Mouse (Mus musculus) kidney, embryonic 15.5 days (tissue): ENCODE results near the gene Abcd1. TPM values are rescaled to one million over a fixed set of nuclear protein-coding genes. Genes with fewer than 3 reads are reported as not detected.
"Not testable (repeated sequence)": the region's sequence is repeated elsewhere in the genome, so short reads cannot be mapped to it uniquely, and the experiment has no call there.

ENCODE experiments used
- ATAC-seq: fragments of 200-750 bp; cut with Nextera tagmentation; replicated peaks from 2 replicates; pipeline ENCODE4 v1.8.0; 2017; ENCODE audit warnings: moderate TSS enrichment; ENCODE audit not compliant: low FRiP score
- H3K27ac ChIP-seq: fragments of 300-500 bp; sonication (generic); 2 replicates; pipeline ENCODE4 v1.5.1; 2015; ENCODE audit warnings: mild to moderate bottlenecking, inconsistent platforms
- H3K27me3 ChIP-seq: fragments of 300-500 bp; sonication (generic); 2 replicates; pipeline ENCODE4 v1.6.1; 2015; ENCODE audit warnings: inconsistent platforms
- H3K36me3 ChIP-seq: fragments of 300-500 bp; sonication (generic); 2 replicates; pipeline ENCODE4 v1.6.1; 2015; ENCODE audit warnings: inconsistent platforms
- H3K4me1 ChIP-seq: fragments of 300-500 bp; sonication (generic); 2 replicates; pipeline ENCODE4 v1.6.1; 2015; ENCODE audit warnings: inconsistent platforms
- H3K4me2 ChIP-seq: fragments of 300-500 bp; sonication (generic); 2 replicates; pipeline ENCODE4 v1.6.1; 2015; ENCODE audit warnings: moderate library complexity, mild to moderate bottlenecking, inconsistent platforms
- H3K4me3 ChIP-seq: fragments of 300-500 bp; sonication (generic); replicated peaks from 2 replicates; pipeline ENCODE4 v1.5.1; 2015; ENCODE audit warnings: mild to moderate bottlenecking, inconsistent platforms
- H3K9ac ChIP-seq: fragments of 300-500 bp; sonication (generic); 2 replicates; pipeline ENCODE4 v1.6.1; 2015; ENCODE audit warnings: mild to moderate bottlenecking, inconsistent platforms
- H3K9me3 ChIP-seq: fragments of 300-500 bp; sonication (generic); replicated peaks from 2 replicates; pipeline ENCODE4 v1.6.1; 2016; ENCODE audit warnings: inconsistent platforms
- WGBS: fragments of 180-500 bp; shearing (Covaris S2); methylation state at CpG from one replicate; pipeline ENCODE4 v1.1.7; 2015; ENCODE audit warnings: mixed read lengths; 5-methylcytosine and 5-hydroxymethylcytosine counted together
- polyA plus RNA-seq: library from polyadenylated mRNA; unstranded; fragments of >200 nt; fragmentation: Nextera tagmentation; extraction: Ambion mirVana; gene quantifications from 2 replicates; pipeline ENCODE4 v1.2.1, GENCODE M21; 2015

Abcd1 gene
- polyA plus RNA-seq, 1 experiment from 2014 or later = 15.2 TPM

- Histone ChIP-seq H3K4me2 (no peak overlapping the region), H3K4me3 (no peak overlapping the region), H3K4me1 (no peaks in the 10 kb centered on the region), H3K9me3 (no peaks in the 10 kb centered on the region), H3K27me3 (no peaks in the 10 kb centered on the region), H3K9ac (no peak overlapping the region), H3K36me3 (peaks cover 29% of the 10 kb centered on the region), H3K27ac (no peak overlapping the region)
- no peak for ATAC-seq
- 83% methylated on average over 1 of the region's 1 CpGs for WGBS
Measured at GRCm38 (mm10) chrX:73700472-73700871, 15.9 kb upstream of the Abcd1 start.

- Histone ChIP-seq H3K9ac (peak overlapping the region; percentile 63), H3K36me3 (peaks cover 19% of the 10 kb centered on the region), H3K9me3 (no peaks in the 10 kb centered on the region), H3K4me3 (peak overlapping the region; percentile 58), H3K4me1 (peaks cover 33% of the 10 kb centered on the region), H3K27ac (peak overlapping the region; percentile 86), H3K27me3 (no peaks in the 10 kb centered on the region), H3K4me2 (peak overlapping the region; percentile 67)
- peak; percentile 0; the same call in 1 of the 2 replicates for ATAC-seq
- WGBS = 23% methylated on average over 21 of the region's 21 CpGs
Measured at GRCm38 (mm10) chrX:73715476-73716108, 805 bp upstream of the Abcd1 start.

- Histone ChIP-seq H3K4me2 (peak overlapping the region; percentile 67), H3K27me3 (no peaks in the 10 kb centered on the region), H3K9me3 (no peaks in the 10 kb centered on the region), H3K36me3 (peaks cover 8% of the 10 kb centered on the region; the same call in 1 of the 2 replicates), H3K4me1 (peaks cover 33% of the 10 kb centered on the region), H3K4me3 (peak overlapping the region; percentile 58), H3K9ac (peak overlapping the region; percentile 45), H3K27ac (peak overlapping the region; percentile 86)
- WGBS = 30% methylated on average over 30 of the region's 30 CpGs
- peak; percentile 52 for ATAC-seq
Measured at GRCm38 (mm10) chrX:73716709-73717545, 530 bp downstream of the Abcd1 start.

- no peak overlapping the region for H3K27ac ChIP-seq
Measured at GRCm38 (mm10) chrX:73717667-73718066, 1.3 kb downstream of the Abcd1 start.

GRCm38 (mm10) chrX:73718271-73718670 is 1.9 kb downstream of the Abcd1 start:
- Histone ChIP-seq H3K4me3 (no peak overlapping the region), H3K27ac (peak overlapping the region; percentile 45; the same call in 1 of the 2 replicates)
- WGBS = 44% methylated on average over 3 of the region's 3 CpGs

More at GRCm38 (mm10) chrX:73717667-73718066, 1.3 kb downstream of the Abcd1 start:
- H3K4me3 ChIP-seq = peak overlapping the region; percentile 58
- peak overlapping the region; percentile 67 for H3K4me2 ChIP-seq
- no peak for ATAC-seq
- no peaks in the 10 kb centered on the region for H3K9me3 ChIP-seq
- no peaks in the 10 kb centered on the region for H3K27me3 ChIP-seq
- WGBS = 54% methylated on average over 11 of the region's 11 CpGs
- peaks cover 33% of the 10 kb centered on the region for H3K4me1 ChIP-seq
- no peak overlapping the region for H3K9ac ChIP-seq
- H3K36me3 ChIP-seq = 0 out of 2 replicates have a peak, but pooled peaks cover 2% of the 10 kb centered on the region

GRCm38 (mm10) chrX:73718686-73719362 is 2.4 kb downstream of the Abcd1 start:
- Histone ChIP-seq H3K36me3 (no peaks in the 10 kb centered on the region), H3K4me3 (no peak overlapping the region), H3K27me3 (no peaks in the 10 kb centered on the region), H3K4me2 (peak overlapping the region; percentile 67), H3K9ac (no peak overlapping the region), H3K27ac (peak overlapping the region; percentile 45), H3K9me3 (no peaks in the 10 kb centered on the region), H3K4me1 (peaks cover 33% of the 10 kb centered on the region)
- WGBS = 52% methylated on average over 5 of the region's 5 CpGs
- ATAC-seq = no peak

More at GRCm38 (mm10) chrX:73718271-73718670, 1.9 kb downstream of the Abcd1 start:
- Histone ChIP-seq H3K9me3 (no peaks in the 10 kb centered on the region), H3K36me3 (no peaks in the 10 kb centered on the region), H3K4me2 (peak overlapping the region; percentile 67), H3K27me3 (no peaks in the 10 kb centered on the region), H3K4me1 (peaks cover 33% of the 10 kb centered on the region), H3K9ac (no peak overlapping the region)
- ATAC-seq = no peak

- H3K9ac ChIP-seq = no peak overlapping the region
- H3K4me1 ChIP-seq = no peaks in the 10 kb centered on the region
- WGBS = 45% methylated on average over 1 of the region's 1 CpGs
- H3K27ac ChIP-seq = no peak overlapping the region
- H3K4me2 ChIP-seq = no peak overlapping the region
- H3K27me3 ChIP-seq = peaks cover 2% of the 10 kb centered on the region
- no peaks in the 10 kb centered on the region for H3K9me3 ChIP-seq
- no peak overlapping the region for H3K4me3 ChIP-seq
- ATAC-seq = no peak
- peaks cover 9% of the 10 kb centered on the region; the same call in 1 of the 2 replicates for H3K36me3 ChIP-seq
Measured at GRCm38 (mm10) chrX:73730908-73731307, 14.5 kb downstream of the Abcd1 start.

- H3K36me3 ChIP-seq = no peaks in the 10 kb centered on the region
- WGBS = 61% methylated on average over 1 of the region's 1 CpGs
- H3K4me3 ChIP-seq = no peak overlapping the region
- no peak overlapping the region for H3K4me2 ChIP-seq
- H3K27ac ChIP-seq = no peak overlapping the region
- no peak for ATAC-seq
- no peak overlapping the region for H3K9ac ChIP-seq
- H3K4me1 ChIP-seq = no peaks in the 10 kb centered on the region
- peaks cover 2% of the 10 kb centered on the region for H3K27me3 ChIP-seq
- H3K9me3 ChIP-seq = no peaks in the 10 kb centered on the region
Measured at GRCm38 (mm10) chrX:73738155-73738554, 21.8 kb downstream of the Abcd1 start.

GRCm38 (mm10) chrX:73739151-73739550 is 22.8 kb downstream of the Abcd1 start:
- H3K36me3 ChIP-seq = no peaks in the 10 kb centered on the region
- 66% methylated on average over 5 of the region's 5 CpGs for WGBS
- no peaks in the 10 kb centered on the region for H3K9me3 ChIP-seq
- H3K4me3 ChIP-seq = no peak overlapping the region
- ATAC-seq = no peak
- no peak overlapping the region for H3K27ac ChIP-seq
- H3K4me1 ChIP-seq = no peaks in the 10 kb centered on the region
- peaks cover 2% of the 10 kb centered on the region for H3K27me3 ChIP-seq
- no peak overlapping the region for H3K4me2 ChIP-seq
- H3K9ac ChIP-seq = no peak overlapping the region

- H3K4me2 ChIP-seq, H3K4me1 ChIP-seq, H3K36me3 ChIP-seq, H3K9me3 ChIP-seq, H3K9ac ChIP-seq, H3K27ac ChIP-seq, H3K4me3 ChIP-seq, ATAC-seq, H3K27me3 ChIP-seq: not testable (repeated sequence)
- WGBS = 91% methylated on average over 7 of the region's 7 CpGs
Measured at GRCm38 (mm10) chrX:73739841-73740240, 23.4 kb downstream of the Abcd1 start.

GRCm38 (mm10) chrX:73744774-73745481 is 28.5 kb downstream of the Abcd1 start:
- H3K4me2 ChIP-seq = no peak overlapping the region
- no peak overlapping the region for H3K27ac ChIP-seq
- ATAC-seq = no peak
- no peaks in the 10 kb centered on the region for H3K9me3 ChIP-seq
- no peaks in the 10 kb centered on the region for H3K4me1 ChIP-seq
- no peaks in the 10 kb centered on the region for H3K36me3 ChIP-seq
- 0 out of 2 replicates have a peak, but pooled peaks cover 3% of the 10 kb centered on the region for H3K27me3 ChIP-seq
- no peak overlapping the region for H3K9ac ChIP-seq
- no peak overlapping the region for H3K4me3 ChIP-seq
- 67% methylated on average over 1 of the region's 1 CpGs for WGBS
